Mouse (Mus musculus) retina, adult 2 months (tissue): ENCODE measurements around the gene Cdk1.
"Not testable (repeated sequence)": the region's sequence is repeated elsewhere in the genome, so short reads cannot be mapped to it uniquely, and the experiment has no call there.

Source experiments
- DNase-seq: peaks from one replicate; pipeline ENCODE4 v3.0.0-alpha.2; 2012; ENCODE audit warnings: low read depth, low spot score

Cdk1 gene

DNA sequence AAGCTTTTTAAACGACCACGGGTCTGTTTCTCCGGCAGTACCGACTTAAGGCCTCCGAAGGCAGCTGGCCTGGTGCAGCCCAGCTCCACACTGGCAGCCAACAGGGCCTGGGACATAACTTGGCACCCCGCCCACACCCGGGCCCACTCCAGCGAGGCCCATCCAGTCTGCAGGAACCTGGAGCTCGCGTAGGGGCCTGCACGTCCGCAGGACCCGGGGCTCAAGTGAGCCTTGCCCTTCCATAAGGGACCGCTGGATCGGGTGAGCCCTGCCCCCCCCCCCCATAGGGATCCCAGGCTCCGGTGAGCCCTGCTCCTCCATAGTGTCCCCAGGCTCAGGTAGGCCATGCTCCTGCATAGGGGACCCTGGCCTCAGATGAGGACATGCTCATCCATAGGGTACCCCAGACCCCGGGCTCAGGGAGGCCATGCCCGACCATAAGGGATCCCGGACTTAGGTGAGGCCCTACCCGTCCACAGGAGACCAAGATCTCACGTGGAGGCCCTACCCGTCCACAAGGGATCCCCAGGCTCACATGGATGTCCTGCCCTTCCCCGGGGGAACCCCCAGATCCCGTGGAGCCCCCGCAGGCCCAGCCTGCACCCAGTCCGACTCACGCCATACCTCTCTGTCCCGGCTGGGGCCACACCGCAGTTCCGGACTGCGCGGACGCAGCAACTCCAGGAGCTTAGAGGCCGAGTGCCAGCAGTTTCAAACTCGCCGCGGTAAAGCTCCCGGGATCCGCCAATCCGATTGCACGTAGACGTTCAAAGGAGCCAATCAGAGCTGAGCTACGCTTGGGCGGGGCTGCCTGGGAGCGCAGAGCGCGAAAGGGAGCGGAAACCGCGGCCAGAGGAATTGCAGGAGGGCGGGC, at the start of gene Cdk1:
Gene Cdk1, minus strand, starts transcription at position 727 of the 874 bp plus-strand sequence.
- DNase-seq: peak; percentile 79

DNA sequence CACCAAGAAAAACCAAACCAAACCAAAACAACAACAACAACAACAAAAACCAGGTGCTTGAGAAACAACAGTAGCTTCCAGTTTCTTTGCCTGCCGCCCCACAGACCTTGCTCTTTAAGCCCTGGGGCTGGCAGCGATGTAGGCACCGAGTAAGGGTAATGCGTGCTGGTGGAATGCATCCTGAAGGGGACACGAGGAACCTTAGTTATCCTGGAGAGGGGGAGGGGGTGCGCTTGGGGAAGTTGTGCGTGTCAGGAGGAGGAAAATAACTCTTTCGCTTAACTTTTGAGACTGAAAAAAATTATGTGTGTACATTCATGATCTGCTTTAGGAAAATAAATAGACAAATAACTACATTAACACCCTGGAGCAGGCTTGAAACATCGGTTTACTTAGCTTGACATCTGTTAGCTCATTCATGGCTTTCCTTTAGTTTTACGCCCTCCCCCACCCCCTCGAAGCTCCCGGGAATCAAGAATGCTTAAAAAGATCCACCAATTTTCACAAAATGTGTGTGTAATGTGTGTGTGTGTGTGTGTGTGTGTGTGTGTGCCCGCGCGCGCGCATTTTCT, 47.2 kb upstream of the Cdk1 start:
- no peak for DNase-seq

DNA sequence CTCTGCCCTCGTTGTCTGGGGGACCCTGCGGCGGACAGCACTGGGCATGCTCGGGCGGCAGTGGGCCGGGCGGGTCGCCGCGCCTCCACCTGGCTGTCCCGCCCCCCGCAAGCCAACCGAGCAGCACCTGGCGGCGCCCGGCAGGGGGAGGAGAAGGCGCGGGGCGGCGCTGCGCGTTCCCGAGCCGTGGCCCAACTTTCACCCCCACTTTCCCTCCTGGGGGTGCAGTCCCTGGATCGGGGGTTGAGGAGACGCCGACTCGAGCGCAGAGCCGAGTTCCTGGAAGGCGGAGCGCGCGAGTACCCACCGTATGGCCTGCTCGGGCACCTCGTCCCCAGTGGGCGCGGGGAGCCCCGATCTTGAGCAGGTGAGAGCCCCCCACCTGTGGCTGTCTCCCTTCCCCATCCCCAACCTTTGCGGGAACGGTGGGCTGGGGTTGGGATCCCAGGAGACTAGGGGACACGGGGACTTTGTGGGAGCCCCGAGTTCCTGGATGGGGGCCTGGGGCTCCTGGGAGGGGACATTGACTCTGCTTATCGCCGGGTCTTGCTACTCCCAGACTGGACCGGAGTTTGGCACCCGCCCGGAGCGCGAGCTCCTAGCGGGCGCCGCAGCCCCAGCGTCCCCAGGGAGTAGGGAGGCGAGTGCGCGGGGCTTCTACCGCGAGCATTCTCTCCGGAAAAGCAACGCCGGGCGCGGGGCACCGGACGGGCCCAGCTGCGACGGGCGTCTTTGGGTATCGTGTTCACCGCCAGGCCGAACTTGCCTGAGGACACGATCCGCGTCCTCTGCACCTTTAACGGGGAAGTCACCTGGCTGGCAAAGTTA, 46.2 kb upstream of the Cdk1 start, which contains the start of gene Ank3:
Gene Ank3, plus strand, starts transcription at position 11 of the 828 bp plus-strand sequence.
- DNase-seq: no peak

DNA sequence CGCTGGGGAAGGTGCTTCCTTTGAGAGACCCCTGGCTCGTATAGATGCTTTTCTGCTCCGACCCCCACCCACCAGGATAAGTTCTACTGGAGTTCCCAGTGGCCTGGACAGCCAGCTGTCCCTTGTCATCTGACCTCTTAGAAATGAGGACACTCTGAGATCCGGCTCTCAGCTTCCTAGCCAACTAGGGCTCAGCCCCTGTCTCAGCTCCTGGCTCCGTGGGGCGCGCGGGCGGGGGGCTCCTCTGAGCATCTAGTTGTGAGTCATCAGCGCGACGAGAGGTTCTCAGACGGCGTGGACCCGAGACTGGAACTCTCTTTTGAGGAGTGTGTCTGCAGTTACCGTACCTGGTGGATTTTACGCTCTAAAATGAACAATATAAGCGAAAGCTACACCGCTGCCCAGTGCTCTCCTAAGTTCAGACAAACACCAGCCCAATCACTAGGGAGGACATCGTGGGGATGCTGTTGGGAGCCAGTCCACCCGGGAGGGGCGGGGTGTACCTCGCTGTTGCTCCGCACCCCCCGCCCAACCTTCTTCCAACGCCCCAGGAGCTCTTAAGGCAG, 45.5 kb upstream of the Cdk1 start:
- no peak for DNase-seq

DNA sequence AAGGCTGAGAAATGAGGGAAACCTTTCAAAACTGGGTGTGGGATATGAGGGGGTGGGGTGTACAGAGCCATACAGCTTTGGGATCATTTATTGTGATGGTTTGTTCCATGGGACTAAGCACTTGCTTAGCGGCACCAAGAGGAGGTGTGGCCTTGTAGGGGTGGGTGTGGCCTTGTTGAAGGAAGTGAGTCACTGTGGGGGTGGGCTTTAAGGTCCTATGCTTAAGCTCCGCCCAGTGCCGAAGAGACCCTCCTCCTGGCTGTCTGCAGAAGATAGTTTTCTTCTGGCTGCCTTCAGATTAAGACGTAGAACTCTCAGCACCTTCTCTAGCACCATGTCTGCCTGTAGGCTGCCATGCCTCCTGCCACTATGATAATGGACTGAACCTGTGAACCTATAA, 36.8 kb upstream of the Cdk1 start:
- no peak for DNase-seq

- DNase-seq: no peak
Observed at GRCm38 (mm10) chr10:69386767-69387166, 34.0 kb upstream of the Cdk1 start.

GRCm38 (mm10) chr10:69385136-69385535, 32.4 kb upstream of the Cdk1 start:
- DNase-seq: no peak

DNA sequence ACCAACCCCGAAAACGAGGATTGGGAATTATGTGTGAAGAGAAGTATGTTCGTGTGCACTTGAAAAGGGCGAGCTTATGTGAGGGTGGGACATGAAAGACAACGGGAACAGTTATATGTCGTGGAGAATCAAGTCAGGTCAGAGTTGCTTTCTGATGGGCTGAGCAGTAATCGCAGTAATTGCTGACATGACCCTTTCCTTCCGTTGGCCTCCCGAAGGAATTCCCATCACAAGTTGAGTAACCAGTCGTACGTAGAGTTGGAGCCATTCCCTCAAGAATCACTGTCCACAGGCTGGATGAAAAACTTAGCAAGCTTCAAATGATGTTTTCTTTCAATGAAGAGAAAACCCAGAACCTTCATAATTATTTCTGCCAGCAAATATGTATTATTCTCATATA, 31.9 kb upstream of the Cdk1 start:
- no peak for DNase-seq

- DNase-seq: no peak
Observed at GRCm38 (mm10) chr10:69383186-69383585, 30.4 kb upstream of the Cdk1 start.

DNA sequence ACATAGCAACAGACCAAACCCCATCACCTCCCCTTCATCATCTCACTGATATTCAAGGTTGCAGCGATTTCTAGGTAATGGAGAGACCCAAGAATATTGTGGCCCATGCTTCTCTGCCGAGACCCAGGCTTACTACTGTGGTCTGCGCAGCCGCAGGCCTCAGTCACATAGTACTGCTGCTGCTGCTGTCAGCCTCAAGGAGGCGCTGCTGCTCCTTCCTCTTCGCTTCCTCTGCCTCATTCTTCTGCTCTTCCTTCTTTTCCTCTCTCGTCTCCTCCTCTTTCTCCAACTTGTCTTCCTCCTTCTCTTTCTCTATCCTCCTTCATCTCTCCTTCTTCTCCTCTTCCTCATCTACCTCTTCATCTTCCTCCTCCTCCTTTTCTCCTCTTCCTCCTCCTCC, 22.4 kb upstream of the Cdk1 start:
- no peak for DNase-seq

GRCm38 (mm10) chr10:69373796-69374550, 21.2 kb upstream of the Cdk1 start:
- DNase-seq: no peak

- no peak for DNase-seq
Observed at GRCm38 (mm10) chr10:69372061-69372460, 19.3 kb upstream of the Cdk1 start.

GRCm38 (mm10) chr10:69371441-69371840, 18.7 kb upstream of the Cdk1 start:
- peak; percentile 44 for DNase-seq

DNA sequence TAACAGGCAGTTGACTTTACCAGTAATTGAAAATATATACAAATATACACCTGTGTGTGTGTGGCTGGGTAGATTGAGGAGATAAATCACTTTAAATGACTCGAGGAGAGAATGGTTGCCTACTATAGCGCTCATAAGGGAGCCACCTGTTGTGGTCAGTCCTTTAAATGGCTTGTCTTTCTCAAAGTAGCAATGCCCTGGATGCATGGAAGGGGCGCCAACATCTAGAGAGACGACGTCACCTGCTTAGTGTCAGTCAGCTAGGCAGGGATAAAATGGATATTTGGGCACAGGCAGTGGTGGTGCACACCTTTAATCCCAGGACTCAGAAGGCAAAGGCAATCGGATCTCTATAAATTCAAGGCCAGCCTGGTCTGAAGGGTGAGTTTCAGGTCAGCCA, 16.6 kb upstream of the Cdk1 start:
- DNase-seq: no peak

DNA sequence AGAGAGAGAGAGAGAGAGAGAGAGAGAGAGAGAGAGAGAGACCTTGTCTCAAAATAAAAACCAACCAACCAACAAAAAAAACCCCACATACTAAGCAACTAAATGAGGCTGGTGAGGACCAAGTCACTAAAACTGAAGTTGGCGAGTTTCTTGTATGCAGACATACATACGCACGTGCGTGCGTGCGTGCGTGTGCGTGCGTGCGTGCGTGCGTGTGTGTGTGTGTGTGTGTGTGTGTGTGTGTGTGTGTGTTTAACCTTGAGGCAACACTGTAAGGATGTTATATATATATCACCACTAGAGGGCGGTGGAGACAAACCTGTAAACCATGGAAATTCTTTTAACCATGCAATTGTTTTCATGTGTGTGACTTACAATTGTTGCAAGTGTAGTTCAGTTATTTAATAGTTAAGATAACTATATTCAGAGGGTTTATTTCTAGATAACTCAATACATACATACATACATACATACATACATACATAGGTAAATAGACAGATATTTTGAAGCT, 14.2 kb upstream of the Cdk1 start:
- peak; percentile 28 for DNase-seq

DNA sequence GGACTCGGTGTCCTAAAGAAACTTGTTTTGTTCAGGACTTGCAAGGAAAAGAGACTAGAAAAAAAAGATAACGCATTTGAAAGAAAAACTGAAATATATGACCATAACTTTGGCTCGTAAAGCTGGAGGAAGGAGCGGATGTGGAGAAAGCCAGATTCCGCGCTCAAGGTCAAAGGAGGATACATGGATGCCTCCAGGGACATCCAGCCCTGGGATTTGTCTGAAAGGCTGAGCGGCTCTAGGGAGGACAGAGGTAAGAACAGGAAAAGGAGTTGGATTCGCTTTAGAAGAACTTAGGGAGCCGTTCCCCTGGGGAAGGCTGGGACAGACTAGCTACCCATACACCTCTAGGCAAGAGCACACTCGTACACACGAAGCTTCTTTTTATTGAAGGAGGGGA, 13.5 kb upstream of the Cdk1 start:
- no peak for DNase-seq

DNA sequence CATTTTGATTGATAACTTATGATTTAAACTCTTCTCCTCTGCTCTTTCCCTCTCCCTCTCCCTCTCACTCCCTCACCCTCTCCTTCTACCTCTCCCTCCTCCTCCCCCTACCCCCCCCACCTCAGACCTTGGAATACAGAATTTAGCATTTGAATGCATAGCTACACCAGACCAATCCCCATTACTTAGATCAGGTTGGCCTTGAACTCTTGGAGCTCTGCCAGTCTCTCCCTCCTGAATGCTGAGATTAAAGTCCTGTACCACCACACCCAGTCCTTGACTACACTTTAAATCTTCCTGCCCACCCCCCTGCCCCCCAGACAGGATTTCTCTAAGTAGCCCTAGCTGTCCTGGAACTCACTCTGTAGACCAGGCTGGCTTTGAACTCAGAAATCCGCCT, 6.9 kb upstream of the Cdk1 start:
- no peak for DNase-seq

DNA sequence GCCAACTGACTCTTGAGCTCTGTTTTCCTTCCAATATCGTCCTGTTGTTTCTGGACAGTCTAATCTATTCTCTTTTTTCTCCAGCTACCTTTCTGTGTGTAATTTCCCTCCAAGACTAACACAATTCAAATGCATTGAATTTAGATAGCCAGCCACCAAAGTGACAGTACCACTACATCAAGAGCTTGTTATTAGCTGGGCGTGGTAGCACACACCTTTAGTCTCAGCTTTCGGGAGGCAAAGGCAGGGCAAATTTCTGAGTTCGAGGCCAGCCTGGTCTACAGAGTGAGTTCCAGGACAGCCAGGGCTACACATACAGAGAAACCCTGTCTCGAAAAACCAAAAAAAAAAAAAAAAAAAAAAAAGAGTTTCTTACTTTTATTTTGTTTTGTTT, 345 bp upstream of the Cdk1 start:
- DNase-seq: not testable (repeated sequence)

DNA sequence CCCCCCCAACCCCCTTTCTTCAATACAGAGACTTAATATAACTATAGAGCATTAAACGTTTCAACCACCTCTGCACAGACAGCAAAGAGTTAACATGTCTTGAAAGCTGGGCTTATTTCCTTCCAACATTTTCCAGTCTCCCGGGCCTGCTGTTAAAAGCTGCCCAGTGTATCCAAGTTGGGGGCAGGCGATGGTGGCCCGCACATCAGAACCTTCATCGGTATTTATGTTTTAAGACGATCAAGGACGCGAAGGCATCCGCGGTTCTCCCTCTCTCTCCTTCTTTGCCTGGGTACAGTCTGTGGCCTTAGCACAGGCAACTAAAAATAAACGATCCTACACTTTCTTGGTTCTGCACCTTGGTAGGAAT, 911 bp downstream of the Cdk1 start:
- DNase-seq: no peak

GRCm38 (mm10) chr10:69351071-69351841, 1.5 kb downstream of the Cdk1 start:
- DNase-seq: no peak
